Mouse (Mus musculus) embryonic fibroblast, embryonic 13.5 days (primary cell): Measurements from ENCODE around the gene Col27a1. TPM values are rescaled to one million over a fixed set of nuclear protein-coding genes. Genes with fewer than 3 reads are reported as not detected.
A peak's percentile ranks its signal among the peaks of the same experiment; 100 is the strongest.

Experiments
- H3K27ac ChIP-seq: 2 replicates; pipeline ENCODE4 v1.5.1; 2012; ENCODE audit warnings: low read length, control low read depth, inconsistent platforms; ENCODE audit not compliant: insufficient read depth
- H3K4me1 ChIP-seq: 2 replicates; pipeline ENCODE4 v1.6.1; 2011; ENCODE audit warnings: low read length; ENCODE audit not compliant: control insufficient read depth, insufficient read depth
- H3K4me3 ChIP-seq: 2 replicates; pipeline ENCODE4 v1.5.1; 2011; ENCODE audit warnings: mild to moderate bottlenecking, control low read depth, low read length; ENCODE audit not compliant: insufficient read depth
- CTCF ChIP-seq: IDR thresholded peaks from 2 replicates; pipeline ENCODE4 v1.5.1; 2011; ENCODE audit warnings: mild to moderate bottlenecking, control low read depth, low read length, moderate library complexity, borderline replicate concordance; ENCODE audit not compliant: insufficient read depth
- POLR2A ChIP-seq: IDR thresholded peaks from 2 replicates; pipeline ENCODE4 v1.6.1; 2011; ENCODE audit warnings: low read depth, mild to moderate bottlenecking, control low read depth, low read length, moderate library complexity
- polyA plus RNA-seq: library from polyadenylated mRNA; stranded (reverse); fragments of >200 nt; gene quantifications from 2 replicates; pipeline ENCODE4 v1.2.4, GENCODE M21; 2011; ENCODE audit warnings: low read depth; ENCODE audit not compliant: missing spikeins, insufficient read length

Col27a1 gene
- polyA plus RNA-seq, 1 experiment = 18.2 TPM

- no peak overlapping the region for H3K4me3 ChIP-seq
- peak overlapping the region; percentile 72 for H3K27ac ChIP-seq
- TF ChIP-seq POLR2A (no peak), CTCF (no peak)
- H3K4me1 ChIP-seq = peaks cover 16% of the 10 kb centered on the region
Measured at GRCm38 (mm10) chr4:63296876-63297275, 83.1 kb downstream of the Col27a1 start.

GRCm38 (mm10) chr4:63298191-63298590 lies 84.4 kb downstream of the Col27a1 start:
- peaks cover 16% of the 10 kb centered on the region for H3K4me1 ChIP-seq
- H3K4me3 ChIP-seq = no peak overlapping the region
- no peak for TF ChIP-seq POLR2A
- TF ChIP-seq CTCF = no peak
- H3K27ac ChIP-seq = no peak overlapping the region

- no peaks in the 10 kb centered on the region for H3K4me1 ChIP-seq
- no peak overlapping the region for H3K4me3 ChIP-seq
- H3K27ac ChIP-seq = no peak overlapping the region
- no peak for TF ChIP-seq CTCF
- no peak for TF ChIP-seq POLR2A
Measured at GRCm38 (mm10) chr4:63302641-63303040, 88.8 kb downstream of the Col27a1 start.

DNA sequence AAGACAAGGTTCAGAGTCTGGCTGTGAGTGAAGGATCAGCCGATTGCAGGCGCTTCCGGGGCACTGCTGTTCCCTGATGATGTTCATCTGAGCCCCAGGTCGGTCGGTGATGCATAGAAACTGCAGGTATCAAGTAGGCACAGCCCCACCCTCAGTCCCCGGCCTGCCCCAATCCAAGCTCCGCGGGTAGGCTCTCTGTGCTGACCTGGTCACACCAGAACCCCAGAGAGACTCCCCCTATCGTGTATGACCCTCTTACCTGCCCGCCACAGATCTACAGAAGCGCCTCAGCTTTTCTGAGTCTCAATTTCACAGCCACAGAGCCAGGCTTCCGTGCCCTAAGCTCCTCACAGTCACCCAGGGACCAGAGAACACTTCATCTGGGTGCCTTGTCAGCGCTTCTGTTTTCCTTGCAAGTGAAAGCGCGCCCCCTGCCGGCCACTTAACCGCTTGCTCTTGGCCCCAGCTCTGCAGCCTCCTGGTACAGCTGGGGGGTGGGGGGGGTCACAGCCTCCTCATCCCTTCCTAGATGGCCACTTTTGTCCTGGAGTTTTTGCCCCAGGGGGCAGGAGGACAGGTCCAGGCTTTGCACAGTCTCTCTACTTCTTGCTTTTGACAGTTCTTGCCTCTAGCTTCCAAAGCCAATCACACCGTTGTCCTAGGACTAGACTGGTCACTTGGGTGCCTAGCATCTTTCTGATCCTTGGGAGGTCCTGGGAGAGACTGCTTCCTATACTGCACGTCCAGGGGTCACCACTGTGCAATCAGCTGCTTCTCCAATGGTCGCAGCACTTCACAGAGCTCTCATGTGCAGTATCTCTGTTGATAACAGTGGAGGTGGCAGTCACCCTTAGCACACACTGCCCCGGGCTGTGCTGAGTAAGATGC lies 93.6 kb downstream of the Col27a1 start:
- H3K27ac ChIP-seq = no peak overlapping the region
- H3K4me3 ChIP-seq = no peak overlapping the region
- H3K4me1 ChIP-seq = peaks cover 4% of the 10 kb centered on the region; the same call in 1 of the 2 replicates
- no peak for TF ChIP-seq POLR2A
- TF ChIP-seq CTCF = peak; percentile 37; the same call in 1 of the 2 replicates

- TF ChIP-seq POLR2A (no peak), CTCF (no peak)
- H3K4me1 ChIP-seq = peaks cover 4% of the 10 kb centered on the region; the same call in 1 of the 2 replicates
- no peak overlapping the region for H3K27ac ChIP-seq
- H3K4me3 ChIP-seq = no peak overlapping the region
Measured at GRCm38 (mm10) chr4:63308316-63308715, 94.5 kb downstream of the Col27a1 start.

DNA sequence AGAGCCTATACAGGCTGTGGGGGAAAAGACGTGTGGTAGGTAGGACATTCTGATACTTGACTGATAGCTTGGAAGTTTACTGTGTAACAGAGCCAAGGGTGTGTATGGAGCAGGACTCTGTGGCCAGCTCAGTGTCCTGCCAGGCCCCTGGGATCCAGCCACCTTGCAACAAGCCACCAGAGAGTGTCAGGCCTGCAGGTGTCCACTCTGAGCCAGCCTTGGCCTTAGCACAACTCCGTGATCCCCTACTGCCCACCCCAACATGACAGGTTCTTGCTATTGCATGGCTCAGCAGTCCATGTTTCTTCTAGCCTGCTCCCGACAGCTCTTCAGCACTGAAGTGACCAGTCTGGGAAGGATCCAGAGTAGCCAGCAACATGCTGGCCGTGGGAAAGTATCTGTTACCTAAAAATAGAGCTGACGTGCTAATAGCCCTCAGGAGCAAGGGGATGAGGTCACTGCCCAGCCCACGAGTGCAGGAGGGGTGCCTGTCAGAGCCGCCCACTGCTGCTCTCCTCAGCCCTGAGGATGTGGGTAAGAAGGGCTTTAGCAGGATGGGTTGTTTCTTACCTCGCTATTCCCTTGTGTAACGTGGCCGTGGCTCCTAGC lies 96.5 kb downstream of the Col27a1 start:
- H3K27ac ChIP-seq = 0 out of 2 replicates have a peak overlapping the region, but pooled peaks have one; percentile 30
- peaks cover 5% of the 10 kb centered on the region; the same call in 1 of the 2 replicates for H3K4me1 ChIP-seq
- H3K4me3 ChIP-seq = no peak overlapping the region
- TF ChIP-seq POLR2A (no peak), CTCF (no peak)

- Histone ChIP-seq H3K4me3 (no peak overlapping the region), H3K27ac (peak overlapping the region; percentile 30; the same call in 1 of the 2 replicates), H3K4me1 (peaks cover 11% of the 10 kb centered on the region)
- no peak for TF ChIP-seq POLR2A
- TF ChIP-seq CTCF = no peak
Measured at GRCm38 (mm10) chr4:63311426-63311825, 97.6 kb downstream of the Col27a1 start.

DNA sequence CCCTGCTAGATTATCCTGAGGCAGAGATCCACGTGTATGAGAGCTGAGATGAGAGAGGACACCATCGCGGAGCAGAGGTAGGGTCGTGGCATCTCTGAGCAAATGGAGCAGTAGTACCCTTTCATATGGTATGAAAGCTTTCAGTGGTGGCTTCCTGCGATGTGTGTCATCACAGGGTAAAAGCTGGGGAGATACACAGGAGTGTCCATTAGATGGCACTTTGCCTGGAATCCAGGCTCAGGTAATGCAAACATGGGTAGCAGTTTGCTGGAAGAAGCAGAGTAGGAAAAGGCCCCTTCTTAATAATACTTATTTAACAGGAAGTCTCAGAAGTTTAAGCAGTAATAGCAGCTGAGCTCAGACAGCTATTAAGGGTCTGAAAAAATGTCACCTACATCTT lies 100.3 kb downstream of the Col27a1 start:
- Histone ChIP-seq H3K4me3 (no peak overlapping the region), H3K27ac (no peak overlapping the region), H3K4me1 (peaks cover 11% of the 10 kb centered on the region)
- TF ChIP-seq POLR2A = no peak
- no peak for TF ChIP-seq CTCF

- TF ChIP-seq CTCF (no peak), POLR2A (no peak)
- Histone ChIP-seq H3K4me1 (peaks cover 6% of the 10 kb centered on the region), H3K4me3 (no peak overlapping the region), H3K27ac (peak overlapping the region; percentile 22; the same call in 1 of the 2 replicates)
Measured at GRCm38 (mm10) chr4:63316076-63316746, 102.4 kb downstream of the Col27a1 start.
